Mouse (Mus musculus) lung, postnatal 0 days (tissue): ENCODE measurements around the gene Trappc3. TPM values are rescaled to one million over a fixed set of nuclear protein-coding genes. Genes with fewer than 3 reads are reported as not detected.
A peak's percentile ranks its signal among the peaks of the same experiment; 100 is the strongest.

ENCODE experiments used
- ATAC-seq: fragments of 200-750 bp; cut with Nextera tagmentation; 2 replicates; pipeline ENCODE4 v1.8.0; 2017; ENCODE audit warnings: moderate library complexity
- DNase-seq: peaks from one replicate; pipeline ENCODE4 v3.0.0-alpha.2; 2016; ENCODE audit warnings: low spot score
- H3K27ac ChIP-seq: fragments of 300-500 bp; sonication (generic); 2 replicates; pipeline ENCODE4 v1.5.1; 2014; ENCODE audit warnings: antibody characterized with exemption, mild to moderate bottlenecking, low read length, mixed read lengths
- H3K27me3 ChIP-seq: fragments of 300-500 bp; sonication (generic); replicated peaks from 2 replicates; pipeline ENCODE4 v1.6.1; 2014; ENCODE audit warnings: low read length, mixed read lengths; ENCODE audit not compliant: insufficient read depth
- H3K36me3 ChIP-seq: fragments of 300-500 bp; sonication (generic); 2 replicates; pipeline ENCODE4 v1.6.1; 2014; ENCODE audit warnings: low read length, mixed read lengths; ENCODE audit not compliant: insufficient read depth
- H3K4me1 ChIP-seq: fragments of 300-500 bp; sonication (generic); 2 replicates; pipeline ENCODE4 v1.6.1; 2014; ENCODE audit warnings: antibody characterized with exemption, low read depth, low read length, mixed read lengths; ENCODE audit not compliant: insufficient read depth
- H3K4me2 ChIP-seq: fragments of 300-500 bp; sonication (generic); replicated peaks from 2 replicates; pipeline ENCODE4 v1.6.1; 2014; ENCODE audit warnings: low read depth, mild to moderate bottlenecking, low read length, moderate library complexity, mixed read lengths
- H3K4me3 ChIP-seq: fragments of 300-500 bp; sonication (generic); 2 replicates; pipeline ENCODE4 v1.5.1; 2014; ENCODE audit warnings: low read depth, low read length
- H3K9ac ChIP-seq: fragments of 300-500 bp; sonication (generic); replicated peaks from 2 replicates; pipeline ENCODE4 v1.6.1; 2014; ENCODE audit warnings: low read depth, mild to moderate bottlenecking
- H3K9me3 ChIP-seq: fragments of 300-500 bp; sonication (generic); 2 replicates; pipeline ENCODE4 v1.6.1; 2016; ENCODE audit warnings: low read length, mixed read lengths
- CTCF ChIP-seq: IDR thresholded peaks from 2 replicates; pipeline ENCODE4 v1.5.1; 2016; ENCODE audit warnings: antibody characterized with exemption, mild to moderate bottlenecking
- EP300 ChIP-seq: IDR thresholded peaks from 2 replicates; pipeline ENCODE4 v1.6.1; 2016; ENCODE audit warnings: antibody characterized with exemption, mild to moderate bottlenecking, control low read depth
- WGBS: fragments of 180-500 bp; shearing (Covaris S2); extraction: QIAGEN DNeasy Blood & Tissue Kit; methylation state at CpG from one replicate; pipeline ENCODE4 v1.1.7; 2014; 5-methylcytosine and 5-hydroxymethylcytosine counted together
- polyA plus RNA-seq: library from polyadenylated mRNA; unstranded; fragments of >200 nt; fragmentation: Nextera tagmentation; extraction: Ambion mirVana; gene quantifications from 2 replicates; pipeline ENCODE4 v1.2.1, GENCODE M21; 2015

The Trappc3 gene
- polyA plus RNA-seq, 1 experiment from 2014 or later, result 97.9 TPM

DNA sequence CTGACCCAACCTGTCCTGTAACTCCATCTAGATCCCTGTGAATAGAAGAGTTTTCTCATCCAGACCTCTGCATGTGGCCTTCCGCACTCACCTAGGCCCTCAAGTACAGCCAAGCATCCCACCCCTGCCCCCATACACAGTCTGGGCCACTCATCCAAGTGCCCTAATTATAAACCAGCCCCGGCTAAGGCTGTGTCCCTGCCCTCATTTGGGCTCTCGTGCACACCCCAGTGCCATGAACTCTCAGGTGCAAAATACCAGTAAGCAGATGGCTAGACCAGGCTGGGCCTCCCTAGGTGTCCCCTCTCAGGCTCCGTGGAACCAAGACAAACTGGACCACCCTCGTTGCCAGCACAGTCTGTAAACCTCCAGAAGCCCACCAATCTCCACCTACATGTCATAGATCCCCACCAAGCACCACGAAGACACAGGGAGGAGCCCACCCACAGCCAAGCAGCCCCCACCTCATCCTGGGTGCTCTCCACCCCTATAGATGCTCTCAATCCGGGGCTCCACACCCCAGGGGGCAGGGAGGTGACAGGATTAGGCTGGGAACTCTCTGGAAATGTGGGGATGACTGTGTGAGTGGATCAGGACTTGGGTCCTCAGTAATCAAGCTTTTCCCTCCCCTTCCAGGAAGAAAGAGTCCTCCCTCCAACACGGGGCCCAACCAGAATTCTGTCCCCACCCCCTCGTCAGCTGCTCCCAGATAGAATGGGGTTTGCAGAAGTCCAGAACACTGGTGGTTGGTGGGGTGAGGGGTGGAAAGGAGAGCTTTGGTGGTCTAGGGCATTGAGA, 7.6 kb upstream of the Trappc3 start:
- no peak for TF ChIP-seq EP300
- no peak for TF ChIP-seq CTCF
- DNase-seq (peak; percentile 86), ATAC-seq (no peak)
- Histone ChIP-seq H3K4me1 (peaks cover 24% of the 10 kb centered on the region), H3K27me3 (no peaks in the 10 kb centered on the region), H3K9ac (peak overlapping the region; percentile 97), H3K4me3 (peak overlapping the region; percentile 99), H3K36me3 (no peaks in the 10 kb centered on the region), H3K9me3 (no peaks in the 10 kb centered on the region), H3K27ac (peak overlapping the region; percentile 95), H3K4me2 (peak overlapping the region; percentile 85)
- WGBS, result 15% methylated on average over 9 of the region's 9 CpGs

DNA sequence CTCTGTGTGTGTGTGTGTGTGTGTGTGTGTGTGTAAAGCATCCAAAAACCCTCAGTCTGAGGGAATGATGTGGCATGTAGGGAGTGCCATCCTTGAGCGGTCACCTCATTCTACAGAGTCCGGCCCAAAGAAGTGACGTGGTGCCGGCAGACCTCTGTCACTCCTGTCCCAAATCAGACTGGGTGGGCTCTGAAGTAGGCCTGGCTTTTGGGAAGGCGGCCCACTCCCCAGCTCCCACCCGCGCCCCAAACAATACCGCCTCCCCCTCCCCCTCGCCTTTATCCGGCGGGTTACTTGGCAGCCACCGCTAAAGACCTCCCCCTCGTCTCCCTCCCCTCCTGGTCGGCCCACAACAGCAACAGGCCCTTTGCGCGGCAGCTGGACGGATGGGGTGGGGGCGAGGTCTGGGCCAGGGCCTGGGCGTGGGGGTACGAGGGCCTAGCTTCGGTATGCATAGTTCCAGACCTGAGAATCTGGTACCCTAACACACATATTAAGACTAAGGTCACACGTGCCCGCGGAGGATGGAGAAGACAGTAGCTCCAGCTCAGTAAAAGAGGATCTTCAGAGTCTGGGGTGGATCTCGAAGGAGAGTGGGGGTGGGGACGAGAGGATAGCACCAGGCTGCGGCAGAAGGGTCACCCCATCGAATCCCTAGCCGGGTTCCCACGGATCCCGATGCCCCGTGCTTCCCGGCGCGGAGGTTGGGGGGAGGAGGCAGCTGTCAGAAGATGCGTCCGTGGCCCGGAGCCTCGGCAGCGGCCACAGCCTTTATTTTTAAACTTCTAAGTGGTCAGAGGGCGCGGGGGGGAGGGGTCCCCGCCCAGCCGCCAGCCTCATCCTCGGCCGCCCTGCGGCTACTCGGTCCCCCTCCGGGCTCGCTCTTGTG, 6.8 kb upstream of the Trappc3 start:
- H3K4me2 ChIP-seq, result peak overlapping the region; percentile 85
- peak overlapping the region; percentile 99 for H3K4me3 ChIP-seq
- no peaks in the 10 kb centered on the region for H3K27me3 ChIP-seq
- H3K4me1 ChIP-seq, result peaks cover 24% of the 10 kb centered on the region
- DNase-seq, result peak; percentile 67
- WGBS, result 2% methylated on average over 38 of the region's 50 CpGs
- peak overlapping the region; percentile 97 for H3K9ac ChIP-seq
- H3K36me3 ChIP-seq, result no peaks in the 10 kb centered on the region
- TF ChIP-seq CTCF, result no peak
- no peak for TF ChIP-seq EP300
- no peaks in the 10 kb centered on the region for H3K9me3 ChIP-seq
- H3K27ac ChIP-seq, result peak overlapping the region; percentile 95
- ATAC-seq, result peak; percentile 2; the same call in 1 of the 2 replicates

DNA sequence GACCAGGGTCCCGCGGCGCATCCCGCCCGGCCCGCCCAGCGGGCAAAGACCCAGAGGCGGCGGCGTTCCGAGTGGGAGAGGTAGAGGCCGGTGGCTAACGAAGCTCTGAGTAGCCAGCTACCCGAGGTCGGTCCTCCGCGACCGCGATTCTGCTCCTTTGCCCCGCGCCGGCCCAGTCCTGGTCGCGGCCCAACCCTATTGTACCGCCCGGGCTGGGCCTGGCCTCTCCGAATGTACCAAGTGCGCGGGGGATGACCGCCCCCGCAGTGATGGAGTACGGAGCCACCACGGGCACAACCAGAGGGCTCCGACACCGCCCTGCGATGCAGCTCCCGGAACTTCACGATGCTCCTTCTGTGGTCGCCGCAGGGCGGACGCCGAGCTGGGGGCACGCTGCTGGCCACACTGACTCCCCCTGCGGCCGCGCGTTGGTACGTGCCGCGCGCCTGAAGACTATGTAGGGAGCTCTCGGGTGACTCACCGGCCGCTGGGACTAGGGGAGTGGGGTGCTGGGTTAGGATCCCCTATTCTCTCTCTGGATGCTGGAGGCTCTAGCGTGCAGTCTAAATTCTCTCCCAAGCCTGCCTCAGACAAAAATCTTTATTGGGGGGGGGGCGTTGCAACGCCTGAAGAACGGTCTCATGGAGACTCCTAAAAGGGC, 5.9 kb upstream of the Trappc3 start, which contains the start of gene Map7d1:
Gene Map7d1 (minus strand): TSS at position 213 of the 661 bp plus-strand sequence.
- H3K4me2 ChIP-seq, result peak within 1 kb of the TSS; percentile 85
- peak; percentile 91 for DNase-seq
- no peaks in the 10 kb centered on the region for H3K9me3 ChIP-seq
- WGBS, result under 1% methylated on average over 58 of the region's 59 CpGs
- H3K9ac ChIP-seq, result peak within 1 kb of the TSS; percentile 97
- H3K4me1 ChIP-seq, result peaks cover 29% of the 10 kb centered on the region
- no peaks in the 10 kb centered on the region for H3K27me3 ChIP-seq
- peak within 1 kb of the TSS; percentile 99 for H3K4me3 ChIP-seq
- ATAC-seq, result peak; percentile 82
- H3K27ac ChIP-seq, result peak within 1 kb of the TSS; percentile 95
- peak; percentile 64 for TF ChIP-seq CTCF
- TF ChIP-seq EP300, result no peak
- H3K36me3 ChIP-seq, result no peaks in the 10 kb centered on the region

DNA sequence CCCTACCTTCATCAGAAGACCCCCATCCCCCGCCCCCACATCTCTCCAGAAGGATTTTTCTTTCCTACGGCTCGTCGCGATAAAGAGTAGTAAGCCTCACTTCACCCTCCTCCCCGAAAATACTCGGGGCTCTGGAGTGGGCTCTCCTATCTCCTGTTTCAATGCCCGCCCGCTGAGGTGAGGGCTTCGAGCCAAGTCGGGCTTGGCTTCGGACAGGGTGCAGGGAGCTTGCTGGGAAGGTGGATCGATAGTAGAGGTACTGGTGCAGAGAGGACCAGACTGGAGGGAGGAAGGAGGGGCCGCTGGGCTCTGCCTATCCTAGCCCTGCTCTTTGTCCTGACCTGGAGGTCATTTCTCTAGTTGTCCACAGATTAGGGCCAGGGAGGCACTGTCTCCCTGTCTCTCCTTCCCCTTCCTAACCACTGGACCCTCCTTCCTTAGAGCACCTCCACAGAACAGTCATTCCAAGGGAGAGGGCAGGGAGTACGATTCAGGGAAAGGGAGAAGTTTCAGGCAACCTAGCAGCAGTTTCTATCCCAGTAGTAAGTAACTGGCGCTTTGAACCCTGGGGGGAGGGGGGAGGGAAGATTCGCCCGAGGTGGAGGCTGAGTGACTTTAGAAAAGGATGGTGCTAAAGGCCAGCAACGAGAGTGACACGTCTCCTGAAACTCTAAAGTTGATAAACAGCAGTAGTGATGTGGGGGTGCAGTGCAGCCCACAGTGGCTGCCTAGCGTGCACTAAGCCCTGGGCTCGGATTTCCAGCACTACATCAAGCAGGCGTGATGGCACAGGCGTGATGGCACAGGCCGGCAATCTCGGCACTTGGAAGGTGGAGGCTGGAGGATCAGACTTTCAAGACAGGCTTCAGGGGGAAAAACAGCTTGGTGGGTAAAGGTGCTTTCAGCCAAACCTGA, 4.9 kb upstream of the Trappc3 start:
- no peaks in the 10 kb centered on the region for H3K27me3 ChIP-seq
- H3K4me2 ChIP-seq, result peak overlapping the region; percentile 85
- H3K9ac ChIP-seq, result peak overlapping the region; percentile 97
- 12% methylated on average over 26 of the region's 26 CpGs for WGBS
- peaks cover 34% of the 10 kb centered on the region for H3K4me1 ChIP-seq
- no peak for ATAC-seq
- H3K9me3 ChIP-seq, result no peaks in the 10 kb centered on the region
- TF ChIP-seq CTCF, result no peak
- TF ChIP-seq EP300, result no peak
- peak overlapping the region; percentile 99 for H3K4me3 ChIP-seq
- no peaks in the 10 kb centered on the region for H3K36me3 ChIP-seq
- H3K27ac ChIP-seq, result peak overlapping the region; percentile 95
- peak; percentile 32 for DNase-seq

DNA sequence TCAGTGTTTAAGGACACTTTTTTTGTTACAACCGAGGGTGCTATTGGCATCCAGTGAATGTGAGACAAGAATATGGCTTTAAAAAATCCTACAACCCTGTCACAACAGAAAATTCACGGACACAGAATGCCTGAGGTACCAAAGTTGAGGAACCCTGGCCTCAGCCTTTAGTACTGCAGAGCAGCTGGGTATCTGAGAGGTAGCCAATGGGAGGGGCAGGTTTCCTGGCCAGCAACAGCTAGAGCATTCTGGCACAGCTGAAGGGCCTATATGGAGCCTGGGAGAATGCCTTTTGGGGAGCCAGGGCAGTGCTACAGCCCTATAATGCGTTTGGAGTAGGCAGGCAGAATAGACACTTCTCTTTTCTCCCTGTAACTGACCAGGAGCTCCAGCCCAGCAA, 3.1 kb upstream of the Trappc3 start:
- DNase-seq (peak; percentile 65), ATAC-seq (no peak)
- Histone ChIP-seq H3K27ac (peak overlapping the region; percentile 81), H3K4me1 (peaks cover 36% of the 10 kb centered on the region), H3K9me3 (no peaks in the 10 kb centered on the region), H3K36me3 (no peaks in the 10 kb centered on the region), H3K9ac (no peak overlapping the region), H3K27me3 (no peaks in the 10 kb centered on the region), H3K4me3 (no peak overlapping the region), H3K4me2 (0 out of 2 replicates have a peak overlapping the region, but pooled peaks have one; percentile 3)
- TF ChIP-seq CTCF (no peak), EP300 (no peak)
- 27% methylated on average over 3 of the region's 3 CpGs for WGBS
